Mouse (Mus musculus) hindbrain, embryonic 10.5 days (tissue): Measurements from ENCODE around the gene Nprl3. TPM values are rescaled to one million over a fixed set of nuclear protein-coding genes. Genes with fewer than 3 reads are reported as not detected.
"Not testable (repeated sequence)": the region's sequence is repeated elsewhere in the genome, so short reads cannot be mapped to it uniquely, and the experiment has no call there.

Experiments
- DNase-seq: peaks from one replicate; pipeline ENCODE4 v3.0.0-alpha.2; 2017; ENCODE audit warnings: low spot score
- H3K27ac ChIP-seq: fragments of 300-500 bp; sonication (generic); 2 replicates; pipeline ENCODE4 v1.5.1; 2016; ENCODE audit warnings: mild to moderate bottlenecking, moderate library complexity
- H3K27me3 ChIP-seq: fragments of 300-500 bp; sonication (generic); 2 replicates; pipeline ENCODE4 v1.6.1; 2016; ENCODE audit warnings: mild to moderate bottlenecking; ENCODE audit not compliant: poor library complexity, insufficient read depth, severe bottlenecking
- H3K36me3 ChIP-seq: fragments of 300-500 bp; sonication (generic); 2 replicates; pipeline ENCODE4 v1.6.1; 2016; ENCODE audit warnings: mild to moderate bottlenecking, moderate library complexity
- H3K4me1 ChIP-seq: fragments of 300-500 bp; sonication (generic); replicated peaks from 2 replicates; pipeline ENCODE4 v1.6.1; 2016; ENCODE audit warnings: mild to moderate bottlenecking
- H3K4me3 ChIP-seq: fragments of 300-500 bp; sonication (generic); 2 replicates; pipeline ENCODE4 v1.5.1; 2016; ENCODE audit warnings: mild to moderate bottlenecking, moderate library complexity
- H3K9me3 ChIP-seq: fragments of 300-500 bp; sonication (generic); 2 replicates; pipeline ENCODE4 v1.6.1; 2016; ENCODE audit warnings: mild to moderate bottlenecking, moderate library complexity
- WGBS: fragments of 180-500 bp; shearing (Covaris S2); methylation state at CpG from one replicate; pipeline ENCODE4 v1.1.7; 2016; 5-methylcytosine and 5-hydroxymethylcytosine counted together
- polyA plus RNA-seq: library from polyadenylated mRNA; unstranded; fragments of >200 nt; fragmentation: Nextera tagmentation; extraction: Ambion mirVana; gene quantifications from 2 replicates; pipeline ENCODE4 v1.2.1, GENCODE M21; 2016

Nprl3 gene
- polyA plus RNA-seq, 1 experiment from 2014 or later: 45.6 TPM

- peaks cover 36% of the 10 kb centered on the region for H3K36me3 ChIP-seq
- H3K27ac ChIP-seq: peak within 1 kb of the TSS; percentile 85
- peaks cover 4% of the 10 kb centered on the region; the same call in 1 of the 2 replicates for H3K27me3 ChIP-seq
- peak; percentile 96 for DNase-seq
- H3K4me3 ChIP-seq: peak within 1 kb of the TSS; percentile 78
- peaks cover 20% of the 10 kb centered on the region for H3K4me1 ChIP-seq
- under 1% methylated on average over 52 of the region's 52 CpGs for WGBS
- no peaks in the 10 kb centered on the region for H3K9me3 ChIP-seq
These were observed 62.2 kb downstream of the Nprl3 start, which contains the start of gene Snrnp25 for GRCm38 (mm10) chr11:32205058-32205873. TSS of gene Snrnp25 (plus strand) at chr11:32205415.

DNA sequence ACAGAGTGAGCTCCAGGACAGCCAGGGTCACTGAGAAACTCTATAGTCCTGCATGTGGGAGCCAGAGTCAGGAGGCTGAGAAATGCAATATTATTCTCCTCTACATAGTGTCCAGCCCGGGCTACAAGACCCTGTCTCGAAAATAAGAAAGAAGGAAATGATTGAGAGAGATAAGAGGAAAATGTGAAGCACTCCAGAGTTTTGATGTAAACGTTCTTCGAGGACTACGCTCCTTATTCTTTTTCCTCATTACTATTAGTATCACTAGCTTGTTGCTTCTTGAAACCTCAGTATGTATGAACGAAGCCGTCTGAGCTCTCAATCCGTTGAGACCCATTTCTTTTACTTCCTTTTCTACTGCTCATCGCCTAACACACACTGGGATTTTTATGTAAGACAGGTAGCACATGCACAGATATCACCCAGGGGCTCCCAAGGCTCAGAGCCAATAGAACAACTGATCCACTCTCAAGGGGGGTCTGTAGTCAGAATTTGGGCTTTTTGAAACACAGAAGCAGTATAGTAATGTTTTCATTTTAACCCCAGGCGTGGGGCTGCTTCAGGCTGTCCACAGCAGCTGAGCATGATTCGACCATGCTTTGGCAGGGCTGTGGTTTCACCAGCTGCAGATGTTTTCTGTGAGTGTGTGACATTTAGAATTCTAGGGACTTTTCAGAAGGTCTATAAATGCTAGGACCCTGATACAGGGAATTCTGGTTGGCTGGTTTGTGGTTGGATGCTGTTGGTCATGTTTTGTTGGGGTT lies 65.4 kb downstream of the Nprl3 start:
- 83% methylated on average over 11 of the region's 11 CpGs for WGBS
- Histone ChIP-seq H3K36me3 (peaks cover 5% of the 10 kb centered on the region; the same call in 1 of the 2 replicates), H3K27me3 (peaks cover 12% of the 10 kb centered on the region; the same call in 1 of the 2 replicates), H3K4me1 (peaks cover 29% of the 10 kb centered on the region), H3K9me3 (no peaks in the 10 kb centered on the region), H3K4me3 (no peak overlapping the region), H3K27ac (no peak overlapping the region)
- DNase-seq: no peak

DNA sequence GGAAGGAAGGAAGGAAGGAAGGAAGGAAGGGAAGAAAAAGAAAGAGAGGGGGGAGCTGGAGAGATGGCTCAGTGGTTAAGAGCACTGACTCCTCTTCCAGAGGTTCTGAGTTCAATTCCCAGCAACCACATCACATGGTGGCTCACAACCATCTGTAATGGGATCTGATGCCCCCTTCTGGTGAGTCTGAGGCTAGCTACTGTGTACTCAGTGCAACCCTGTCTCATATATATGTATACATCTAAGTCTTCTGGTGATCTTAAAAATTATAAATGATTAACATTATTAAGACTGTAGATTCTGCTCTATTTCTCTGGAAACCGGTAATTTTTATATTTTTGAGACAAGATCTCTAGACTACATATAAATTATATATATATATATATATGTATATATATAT lies 66.5 kb downstream of the Nprl3 start:
- not testable (repeated sequence) for H3K27ac ChIP-seq, DNase-seq, H3K9me3 ChIP-seq, H3K36me3 ChIP-seq, H3K4me3 ChIP-seq
- WGBS: 54% methylated on average over 1 of the region's 1 CpGs
- H3K4me1 ChIP-seq: peaks cover 29% of the 10 kb centered on the region
- peaks cover 14% of the 10 kb centered on the region; the same call in 1 of the 2 replicates for H3K27me3 ChIP-seq

GRCm38 (mm10) chr11:32200075-32200601 lies 67.4 kb downstream of the Nprl3 start, which contains the start of gene Il9r:
TSS of gene Il9r (minus strand) at chr11:32200279.
- Histone ChIP-seq H3K4me1 (peaks cover 32% of the 10 kb centered on the region), H3K4me3 (no peak within 1 kb of the TSS), H3K27me3 (peaks cover 14% of the 10 kb centered on the region; the same call in 1 of the 2 replicates), H3K27ac (peak within 1 kb of the TSS; percentile 16; the same call in 1 of the 2 replicates), H3K9me3 (no peaks in the 10 kb centered on the region), H3K36me3 (no peaks in the 10 kb centered on the region)
- 71% methylated on average over 10 of the region's 10 CpGs for WGBS
- DNase-seq: no peak

DNA sequence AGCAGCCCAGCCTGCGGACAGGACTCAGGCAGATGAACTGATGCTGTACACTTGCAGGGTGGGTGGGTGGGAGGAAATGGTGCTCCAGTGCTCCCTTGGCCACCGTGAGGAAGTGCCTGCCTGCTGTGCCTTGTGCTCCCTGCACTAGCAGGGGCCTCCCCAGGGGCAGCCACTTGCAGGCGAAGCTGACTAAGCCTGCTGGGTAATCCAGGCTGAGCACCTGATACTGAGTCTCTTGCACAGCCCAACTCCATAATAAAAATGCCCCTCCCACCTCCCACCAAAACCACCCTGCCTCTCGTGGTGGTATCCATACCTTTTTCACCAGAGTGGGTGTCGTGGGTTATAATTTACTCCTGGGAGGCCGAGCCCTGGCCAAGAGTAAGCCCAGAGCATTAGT lies 68.3 kb downstream of the Nprl3 start:
- H3K9me3 ChIP-seq: no peaks in the 10 kb centered on the region
- no peak overlapping the region for H3K4me3 ChIP-seq
- peaks cover 32% of the 10 kb centered on the region for H3K4me1 ChIP-seq
- no peak for DNase-seq
- no peaks in the 10 kb centered on the region for H3K36me3 ChIP-seq
- H3K27me3 ChIP-seq: peaks cover 13% of the 10 kb centered on the region; the same call in 1 of the 2 replicates
- WGBS: 46% methylated on average over 6 of the region's 6 CpGs
- peak overlapping the region; percentile 16 for H3K27ac ChIP-seq

GRCm38 (mm10) chr11:32198256-32198955 lies 69.1 kb downstream of the Nprl3 start:
- peaks cover 38% of the 10 kb centered on the region for H3K4me1 ChIP-seq
- no peaks in the 10 kb centered on the region for H3K9me3 ChIP-seq
- H3K27me3 ChIP-seq: peaks cover 9% of the 10 kb centered on the region; the same call in 1 of the 2 replicates
- 69% methylated on average over 14 of the region's 14 CpGs for WGBS
- H3K27ac ChIP-seq: no peak overlapping the region
- H3K4me3 ChIP-seq: no peak overlapping the region
- DNase-seq: no peak
- H3K36me3 ChIP-seq: no peaks in the 10 kb centered on the region

- Histone ChIP-seq H3K27me3 (peaks cover 9% of the 10 kb centered on the region; the same call in 1 of the 2 replicates), H3K9me3 (no peaks in the 10 kb centered on the region), H3K4me1 (peaks cover 41% of the 10 kb centered on the region), H3K27ac (no peak overlapping the region), H3K36me3 (no peaks in the 10 kb centered on the region), H3K4me3 (no peak overlapping the region)
- WGBS: 57% methylated on average over 3 of the region's 3 CpGs
- no peak for DNase-seq
These were observed 69.7 kb downstream of the Nprl3 start for GRCm38 (mm10) chr11:32197766-32198165.

- no peaks in the 10 kb centered on the region for H3K36me3 ChIP-seq
- 0 out of 2 replicates have a peak overlapping the region, but pooled peaks have one; percentile 62 for H3K27ac ChIP-seq
- no peaks in the 10 kb centered on the region for H3K9me3 ChIP-seq
- H3K4me1 ChIP-seq: peaks cover 41% of the 10 kb centered on the region
- no peak for DNase-seq
- WGBS: 81% methylated on average over 6 of the region's 6 CpGs
- no peak overlapping the region for H3K4me3 ChIP-seq
- peaks cover 9% of the 10 kb centered on the region; the same call in 1 of the 2 replicates for H3K27me3 ChIP-seq
These were observed 70.8 kb downstream of the Nprl3 start for GRCm38 (mm10) chr11:32196727-32197126.

DNA sequence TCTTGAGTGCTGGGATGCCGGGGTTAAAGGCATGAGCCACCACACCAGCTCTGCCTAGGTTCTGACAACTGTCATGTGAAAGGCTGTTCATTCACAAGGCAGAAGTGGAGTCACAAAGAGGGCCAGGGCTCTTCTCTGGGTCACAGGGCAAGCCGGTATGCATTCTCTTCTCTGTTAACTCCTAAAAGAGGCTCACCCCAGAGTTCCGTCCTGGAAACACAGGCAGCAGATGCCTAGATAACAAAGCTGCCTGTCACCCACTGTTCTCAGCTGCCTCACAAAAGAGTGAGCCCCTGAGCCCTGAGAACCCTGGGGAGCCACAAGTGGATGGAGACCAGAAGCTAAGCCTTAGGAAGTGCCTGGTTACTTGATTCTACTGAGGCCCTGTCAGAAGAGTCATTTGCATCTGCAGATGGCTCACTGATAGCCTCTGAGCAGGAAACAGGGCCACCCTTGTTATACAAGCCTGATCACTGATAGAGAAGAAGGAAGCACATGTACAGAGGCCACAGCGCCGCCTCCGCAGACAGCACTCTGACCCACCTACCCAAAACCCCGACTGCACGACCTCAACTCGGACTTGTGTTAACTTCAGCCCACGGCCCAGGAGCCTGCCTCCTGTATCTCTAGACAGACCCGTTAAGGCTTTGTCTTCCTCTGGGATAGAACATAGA lies 71.5 kb downstream of the Nprl3 start:
- Histone ChIP-seq H3K36me3 (no peaks in the 10 kb centered on the region), H3K27me3 (peaks cover 9% of the 10 kb centered on the region; the same call in 1 of the 2 replicates), H3K4me1 (peaks cover 43% of the 10 kb centered on the region), H3K4me3 (no peak overlapping the region), H3K9me3 (no peaks in the 10 kb centered on the region), H3K27ac (peak overlapping the region; percentile 62)
- WGBS: 18% methylated on average over 11 of the region's 11 CpGs
- DNase-seq: peak; percentile 25

DNA sequence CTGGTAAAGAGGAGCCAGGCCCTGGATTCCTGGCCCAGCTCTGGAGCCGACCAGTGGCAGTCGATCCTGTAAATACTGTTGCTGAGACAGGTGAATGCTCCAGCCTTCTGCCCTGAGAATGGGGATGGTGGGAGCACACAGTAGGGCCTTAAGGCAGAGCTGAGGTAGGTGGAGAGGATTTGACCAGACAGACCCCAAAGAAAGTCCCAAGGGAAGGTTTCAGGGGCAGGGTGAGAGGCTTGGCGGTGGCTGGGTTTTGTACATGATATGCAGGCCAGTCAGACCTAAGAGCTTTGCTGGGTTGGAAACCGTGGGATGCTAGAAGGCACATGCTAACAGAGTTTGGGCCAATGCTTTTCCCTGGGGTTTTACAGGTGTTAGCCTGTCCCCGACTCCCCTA lies 72.9 kb downstream of the Nprl3 start:
- DNase-seq: no peak
- Histone ChIP-seq H3K27ac (no peak overlapping the region; the same call in 1 of the 2 replicates), H3K9me3 (no peaks in the 10 kb centered on the region), H3K27me3 (peaks cover 9% of the 10 kb centered on the region; the same call in 1 of the 2 replicates), H3K36me3 (no peaks in the 10 kb centered on the region), H3K4me1 (peaks cover 57% of the 10 kb centered on the region), H3K4me3 (no peak overlapping the region)
- 83% methylated on average over 5 of the region's 5 CpGs for WGBS

GRCm38 (mm10) chr11:32194086-32194485 lies 73.4 kb downstream of the Nprl3 start:
- WGBS: 80% methylated on average over 10 of the region's 10 CpGs
- Histone ChIP-seq H3K36me3 (no peaks in the 10 kb centered on the region), H3K27me3 (peaks cover 9% of the 10 kb centered on the region; the same call in 1 of the 2 replicates), H3K4me3 (no peak overlapping the region), H3K27ac (no peak overlapping the region), H3K9me3 (no peaks in the 10 kb centered on the region), H3K4me1 (peaks cover 54% of the 10 kb centered on the region)
- DNase-seq: no peak
